Mouse (Mus musculus) megakaryocyte, adult 5-6 weeks (primary cell): ENCODE results near the gene A030005L19Rik. TPM values are rescaled to one million over a fixed set of nuclear protein-coding genes. Genes with fewer than 3 reads are reported as not detected.
"Not testable (repeated sequence)": the region's sequence is repeated elsewhere in the genome, so short reads cannot be mapped to it uniquely, and the experiment has no call there.

Experiments used
- ATAC-seq: 2 replicates; pipeline ENCODE4 v1.8.0; 2016; ENCODE audit warnings: mild to moderate bottlenecking, inconsistent platforms; ENCODE audit not compliant: poor library complexity, severe bottlenecking
- total RNA-seq, 2 experiments: library from RNA; stranded (forward) in 1 of 2; stranded (reverse) in 1 of 2; fragments of 153-499, 151-499 nt in 1 of 2; fragments of 221-1000, 200-1000 nt in 1 of 2; gene quantifications; 2 replicates each; pipeline versions ENCODE4 v1.2.3 to v1.2.4; 2015 to 2017

The A030005L19Rik gene
- total RNA-seq (2015) (0.31 and 0.34 TPM in 2 replicates), total RNA-seq (2017) (not detected in 2 replicates)

DNA sequence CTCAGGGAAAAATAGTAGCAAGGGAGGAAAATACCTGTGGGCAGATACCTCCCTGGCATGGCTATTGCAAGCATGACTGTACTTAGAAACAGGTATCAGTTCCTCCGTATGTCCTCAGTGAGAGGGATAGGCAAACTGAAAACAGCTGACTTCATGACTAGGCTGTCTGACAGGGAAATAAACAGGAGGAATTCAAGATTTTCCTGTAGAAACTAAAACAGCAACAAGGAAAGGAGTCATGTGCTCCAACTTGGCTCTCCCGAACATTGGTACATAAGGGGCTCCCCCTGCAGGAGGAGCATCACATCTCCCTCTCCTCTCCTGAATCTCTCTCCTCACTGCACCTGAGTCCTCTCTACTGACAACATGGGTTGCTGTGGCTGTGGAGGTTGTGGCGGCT lies at the start of gene A030005L19Rik:
Gene A030005L19Rik, plus strand, starts transcription at position 301 of the 400 bp plus-strand sequence.
- ATAC-seq = no peak

- ATAC-seq = no peak
Observed at GRCm38 (mm10) chr1:82870202-82870601, 42.9 kb upstream of the A030005L19Rik start.

DNA sequence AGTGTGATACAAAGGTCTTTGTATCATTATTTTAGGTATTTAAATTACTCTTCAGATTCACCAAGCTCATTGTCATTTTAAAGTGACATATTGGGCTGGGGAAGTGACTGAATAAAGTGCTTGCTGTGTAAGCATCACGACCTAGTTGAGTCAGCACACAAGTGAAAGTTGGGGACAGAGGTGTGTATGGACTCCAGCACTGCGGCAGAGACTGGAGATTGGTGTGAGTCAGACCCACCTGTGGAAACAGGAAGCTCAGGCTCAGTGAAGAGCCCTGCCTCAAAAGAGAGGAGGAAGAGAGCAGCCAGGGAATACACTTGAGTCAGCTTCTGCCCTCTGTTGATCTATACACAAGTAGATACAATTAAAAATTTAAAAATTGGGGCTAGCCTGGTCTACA lies 34.0 kb upstream of the A030005L19Rik start:
- ATAC-seq = no peak

DNA sequence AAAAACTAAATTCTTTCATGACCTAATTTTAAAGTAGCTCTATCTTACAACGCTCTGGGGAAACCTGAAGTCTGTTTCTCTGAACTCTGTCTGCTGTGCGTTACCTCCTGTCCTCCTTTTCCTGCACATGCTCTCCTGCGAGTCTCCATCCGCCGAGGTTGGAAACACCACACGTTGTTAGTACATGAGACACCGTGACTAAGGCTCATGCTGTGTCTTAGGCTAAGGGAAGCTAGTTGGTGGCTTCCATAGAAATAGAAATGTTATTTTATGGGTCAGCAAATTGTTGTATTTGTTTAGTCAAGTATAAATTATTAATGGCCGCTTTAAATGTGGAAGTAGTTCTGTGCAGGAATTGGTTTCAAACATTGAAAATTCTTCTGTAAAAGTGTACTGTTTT lies 32.9 kb upstream of the A030005L19Rik start:
- no peak for ATAC-seq

GRCm38 (mm10) chr1:82893269-82893668 lies 19.9 kb upstream of the A030005L19Rik start:
- no peak for ATAC-seq

GRCm38 (mm10) chr1:82900567-82900966 lies 12.6 kb upstream of the A030005L19Rik start:
- peak; percentile 38; the same call in 1 of the 2 replicates for ATAC-seq

- no peak for ATAC-seq
Observed at GRCm38 (mm10) chr1:82901201-82901600, 11.9 kb upstream of the A030005L19Rik start.

DNA sequence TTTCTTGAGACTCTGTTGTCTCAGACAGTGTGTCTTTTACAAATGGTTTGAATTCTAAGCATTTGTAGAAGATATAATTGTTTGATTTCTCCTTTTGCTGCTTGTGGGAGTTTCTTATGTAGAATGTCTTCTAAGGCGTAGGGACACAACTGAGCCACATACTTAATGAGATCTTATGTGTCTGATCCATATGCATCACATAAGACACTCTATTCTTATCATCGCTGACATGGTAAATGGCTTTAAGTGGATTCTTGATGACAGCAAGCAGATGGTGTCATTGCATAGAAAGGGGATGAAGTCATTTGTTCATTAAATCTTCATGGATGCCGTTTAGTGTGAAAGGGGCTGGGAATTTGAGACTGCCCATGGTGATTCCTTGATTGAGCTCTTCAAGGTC lies 7.2 kb upstream of the A030005L19Rik start:
- ATAC-seq = no peak

GRCm38 (mm10) chr1:82913434-82913833 lies 309 bp downstream of the A030005L19Rik start:
- not testable (repeated sequence) for ATAC-seq

GRCm38 (mm10) chr1:82924650-82925049 lies 11.5 kb downstream of the A030005L19Rik start, which contains the start of gene A030014E15Rik:
TSS of gene A030014E15Rik (plus strand) at chr1:82924917.
- no peak for ATAC-seq

DNA sequence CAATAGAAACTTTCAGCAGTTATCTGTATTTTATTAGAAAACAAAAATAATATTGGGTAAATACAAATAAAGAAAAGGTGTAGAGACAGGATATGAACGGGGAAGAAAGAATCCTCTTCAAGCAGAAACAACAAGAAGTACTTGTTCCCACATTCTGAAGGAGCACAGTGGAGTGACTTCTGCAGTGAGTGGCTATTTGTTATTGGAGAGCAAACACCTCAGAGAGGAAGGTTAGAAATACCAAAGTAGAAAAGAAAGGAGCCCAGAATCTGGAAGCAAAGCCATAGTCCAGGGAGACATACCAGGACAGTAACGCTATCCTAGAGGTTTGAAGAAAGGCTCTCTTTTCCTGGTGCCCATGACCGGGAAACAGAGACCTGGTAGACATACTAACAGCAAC lies 17.4 kb downstream of the A030005L19Rik start:
- not testable (repeated sequence) for ATAC-seq

DNA sequence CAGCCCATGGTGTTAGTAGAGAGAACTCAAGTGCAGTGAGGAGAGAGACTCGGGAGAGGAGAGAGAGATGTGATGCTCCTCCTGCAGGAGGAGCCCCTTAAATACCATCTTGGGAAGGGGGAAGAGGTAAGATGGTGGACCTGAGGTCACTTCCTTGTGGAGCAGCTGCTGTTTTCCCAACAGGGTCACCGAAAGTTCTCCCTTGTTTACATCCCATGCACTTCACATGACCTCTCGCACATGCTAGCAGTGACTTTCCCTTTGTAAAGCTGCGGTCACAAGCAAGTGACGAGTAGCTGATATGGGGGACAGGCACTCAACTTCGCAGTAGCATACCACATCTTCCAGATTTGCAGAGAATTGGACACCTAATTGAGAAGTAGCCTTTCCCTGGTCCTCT lies 18.2 kb downstream of the A030005L19Rik start, which contains the start of gene Gm6217:
Gene Gm6217, minus strand, starts transcription at position 74 of the 400 bp plus-strand sequence.
- ATAC-seq = not testable (repeated sequence)

GRCm38 (mm10) chr1:82938666-82939065 lies 25.5 kb downstream of the A030005L19Rik start:
- ATAC-seq = no peak

DNA sequence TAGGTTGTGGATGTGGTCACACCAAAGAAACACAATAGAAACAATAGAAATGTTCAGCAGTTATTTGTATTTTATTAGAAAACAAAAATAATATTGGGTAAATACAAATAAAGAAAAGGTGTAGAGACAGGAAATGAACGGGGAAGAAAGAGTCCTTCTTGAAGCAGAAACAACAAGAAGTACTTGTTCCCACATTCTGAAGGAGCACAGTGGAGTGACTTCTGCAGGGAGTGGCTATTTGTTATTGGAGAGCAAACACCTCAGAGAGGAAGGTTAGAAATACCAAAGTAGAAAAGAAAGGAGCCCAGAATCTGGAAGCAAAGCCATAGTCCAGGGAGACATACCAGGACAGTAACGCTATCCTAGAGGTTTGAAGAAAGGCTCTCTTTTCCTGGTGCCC lies 29.4 kb downstream of the A030005L19Rik start:
- ATAC-seq = not testable (repeated sequence)

DNA sequence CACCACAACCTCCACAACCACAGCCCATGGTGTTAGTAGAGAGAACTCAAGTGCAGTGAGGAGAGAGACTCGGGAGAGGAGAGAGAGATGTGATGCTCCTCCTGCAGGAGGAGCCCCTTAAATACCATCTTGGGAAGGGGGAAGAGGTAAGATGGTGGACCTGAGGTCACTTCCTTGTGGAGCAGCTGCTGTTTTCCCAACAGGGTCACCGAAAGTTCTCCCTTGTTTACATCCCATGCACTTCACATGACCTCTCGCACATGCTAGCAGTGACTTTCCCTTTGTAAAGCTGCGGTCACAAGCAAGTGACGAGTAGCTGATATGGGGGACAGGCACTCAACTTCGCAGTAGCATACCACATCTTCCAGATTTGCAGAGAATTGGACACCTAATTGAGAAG lies 30.2 kb downstream of the A030005L19Rik start, which contains the start of gene A030003K21Rik:
Gene A030003K21Rik, minus strand, starts transcription at position 94 of the 400 bp plus-strand sequence.
- not testable (repeated sequence) for ATAC-seq

- ATAC-seq = not testable (repeated sequence)
Observed at GRCm38 (mm10) chr1:82946029-82946428, 32.9 kb downstream of the A030005L19Rik start.

DNA sequence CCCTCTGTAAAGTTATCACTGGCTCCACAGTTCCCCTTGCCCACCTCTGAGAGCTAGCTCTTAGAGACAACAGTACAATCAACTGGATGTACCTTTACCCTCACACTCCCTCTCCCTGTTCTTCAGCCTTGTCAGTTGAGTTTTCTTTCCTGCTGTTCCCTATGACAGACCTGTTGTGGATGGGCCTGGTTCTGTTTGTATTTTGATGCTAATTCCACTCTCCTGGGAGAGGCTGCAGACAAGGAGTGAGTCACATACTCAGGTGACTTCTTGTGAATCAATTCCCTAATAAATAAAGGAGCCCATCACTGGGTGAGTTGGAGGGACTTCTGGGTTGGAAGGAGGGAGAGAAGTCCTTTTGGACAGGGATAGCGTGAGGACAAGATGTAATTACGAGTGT lies 35.5 kb downstream of the A030005L19Rik start:
- no peak for ATAC-seq

DNA sequence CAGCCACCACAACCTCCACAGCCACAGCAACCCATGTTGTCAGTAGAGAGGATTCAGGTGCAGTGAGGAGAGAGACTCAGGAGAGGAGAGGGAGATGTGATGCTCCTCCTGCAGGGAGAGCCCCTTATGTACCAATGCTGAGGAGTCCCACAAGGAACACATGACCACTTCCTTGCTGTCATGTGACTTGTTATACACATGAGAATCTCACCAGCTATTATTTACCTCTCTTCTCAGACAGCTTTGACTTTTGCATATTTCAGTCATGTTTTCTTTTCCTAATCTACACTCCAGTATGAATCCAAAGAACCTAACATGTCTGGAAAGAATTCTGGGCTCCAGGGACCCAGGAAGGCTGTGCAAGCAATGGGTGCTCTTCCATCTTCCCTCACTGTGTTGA lies 42.8 kb downstream of the A030005L19Rik start, which contains the start of gene Gm7544:
Gene Gm7544, minus strand, starts transcription at position 101 of the 400 bp plus-strand sequence.
- ATAC-seq = not testable (repeated sequence)

- ATAC-seq = no peak
Observed at GRCm38 (mm10) chr1:82959870-82960385, 46.8 kb downstream of the A030005L19Rik start, which contains the start of gene Gm47955. TSS of gene Gm47955 (plus strand) at chr1:82960286.
